Mouse (Mus musculus) frontal cortex, postnatal 25 days (tissue): ENCODE measurements around the gene Atp8a2.

Experiments
- DNase-seq, 2 experiments: peaks; one replicate each; pipeline ENCODE4 v3.0.0; 2022; ENCODE audit warnings: low spot score in 2 of 2

Atp8a2 gene

GRCm38 (mm10) chr14:60196884-60197283 is at the start of gene Atp8a2:
TSS of gene Atp8a2 (minus strand) at chr14:60197179.
- no peak for DNase-seq

GRCm38 (mm10) chr14:60238551-60238950 is 41.6 kb upstream of the Atp8a2 start:
- no peak for DNase-seq

- DNase-seq = no peak
These were observed 22.9 kb upstream of the Atp8a2 start for GRCm38 (mm10) chr14:60219886-60220285.

GRCm38 (mm10) chr14:60217616-60218015 is 20.6 kb upstream of the Atp8a2 start:
- no peak for DNase-seq

- DNase-seq = no peak
These were observed 19.1 kb upstream of the Atp8a2 start for GRCm38 (mm10) chr14:60216125-60216524.

GRCm38 (mm10) chr14:60215000-60215399 is 18.0 kb upstream of the Atp8a2 start:
- no peak for DNase-seq

GRCm38 (mm10) chr14:60214040-60214439 is 17.1 kb upstream of the Atp8a2 start:
- no peak for DNase-seq

- no peak for DNase-seq
These were observed 12.2 kb upstream of the Atp8a2 start for GRCm38 (mm10) chr14:60209166-60209565.

- no peak for DNase-seq
These were observed 8.0 kb upstream of the Atp8a2 start for GRCm38 (mm10) chr14:60204993-60205392.

GRCm38 (mm10) chr14:60195999-60196398 is 980 bp downstream of the Atp8a2 start:
- DNase-seq = no peak

- no peak for DNase-seq
These were observed 2.4 kb downstream of the Atp8a2 start for GRCm38 (mm10) chr14:60194606-60195005.

GRCm38 (mm10) chr14:60189771-60190170 is 7.2 kb downstream of the Atp8a2 start:
- no peak for DNase-seq

GRCm38 (mm10) chr14:60188201-60188825 is 8.7 kb downstream of the Atp8a2 start:
- DNase-seq = peak in 1 of 2 experiments; percentile 33

- DNase-seq = no peak
These were observed 15.7 kb downstream of the Atp8a2 start for GRCm38 (mm10) chr14:60181306-60181705.

GRCm38 (mm10) chr14:60178571-60178955 is 18.4 kb downstream of the Atp8a2 start:
- no peak for DNase-seq

GRCm38 (mm10) chr14:60177614-60178570 is 19.1 kb downstream of the Atp8a2 start:
- DNase-seq = peak in 1 of 2 experiments; percentile 25

- peak; percentile 49 to 50 for DNase-seq
These were observed 19.9 kb downstream of the Atp8a2 start for GRCm38 (mm10) chr14:60176891-60177613.

- DNase-seq = no peak
These were observed 20.5 kb downstream of the Atp8a2 start for GRCm38 (mm10) chr14:60176469-60176890.

GRCm38 (mm10) chr14:60172286-60173055 is 24.5 kb downstream of the Atp8a2 start:
- DNase-seq = no peak

GRCm38 (mm10) chr14:60170845-60171610 is 26.0 kb downstream of the Atp8a2 start:
- DNase-seq = no peak

- DNase-seq = no peak
These were observed 33.6 kb downstream of the Atp8a2 start for GRCm38 (mm10) chr14:60163367-60163766.
